Mouse (Mus musculus) myocyte (in vitro differentiated cells): Measurements from ENCODE around the gene Unc93a2.
"Not testable (repeated sequence)": the region's sequence is repeated elsewhere in the genome, so short reads cannot be mapped to it uniquely, and the experiment has no call there.

Source experiments
- POLR2A ChIP-seq: IDR thresholded peaks from one replicate; pipeline ENCODE4 v1.6.1; 2011; ENCODE audit warnings: low read depth, mild to moderate bottlenecking, control low read depth, moderate library complexity; ENCODE audit not compliant: insufficient read length
- REST ChIP-seq: IDR thresholded peaks from one replicate; pipeline ENCODE4 v1.6.1; 2011; ENCODE audit warnings: mild to moderate bottlenecking, control low read depth, moderate library complexity; ENCODE audit not compliant: insufficient read depth, insufficient read length
- SRF ChIP-seq: IDR thresholded peaks from one replicate; pipeline ENCODE4 v1.6.1; 2011; ENCODE audit warnings: low read depth; ENCODE audit not compliant: control insufficient read depth, insufficient read length

DNA sequence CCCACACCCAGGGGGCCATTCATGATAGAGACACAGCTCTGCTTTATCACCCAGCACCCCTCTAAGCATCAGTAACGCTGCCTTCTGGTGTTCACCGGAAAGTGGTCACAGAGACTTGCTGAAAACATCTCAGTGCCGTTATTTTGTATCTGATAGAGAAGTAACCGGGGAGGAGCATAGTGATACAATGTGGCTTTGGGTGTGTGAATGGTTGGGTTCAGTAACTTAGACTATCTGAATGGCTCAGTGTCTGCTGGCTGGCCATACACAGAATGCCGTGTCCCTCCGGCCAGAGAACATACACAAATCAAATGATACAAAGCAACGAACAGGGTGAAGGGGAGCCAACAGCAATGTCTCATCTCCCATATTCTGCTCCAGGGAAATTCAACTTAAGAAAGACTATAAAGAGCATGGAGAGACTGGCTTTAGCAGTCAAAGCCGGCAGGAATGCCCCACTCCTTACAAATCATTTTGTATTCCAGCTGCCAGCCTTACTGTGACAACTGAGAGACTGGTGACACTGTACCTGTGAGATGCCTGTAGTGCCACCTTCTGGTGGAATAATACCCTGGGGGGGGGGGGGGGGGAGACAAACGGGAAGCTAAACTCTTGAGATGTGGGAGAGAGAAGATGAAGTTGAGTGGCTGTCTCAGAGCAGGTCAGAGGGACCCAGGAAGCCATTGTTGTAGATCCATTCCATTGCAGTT lies 29.5 kb upstream of the Unc93a2 start:
- not testable (repeated sequence) for TF ChIP-seq POLR2A, SRF, REST
